Mouse (Mus musculus) ES-E14 (cell line): ENCODE measurements around the gene Ranbp3l. TPM values are rescaled to one million over a fixed set of nuclear protein-coding genes. Genes with fewer than 3 reads are reported as not detected.

Source experiments
- DNase-seq: peaks from one replicate; pipeline ENCODE4 v3.0.0-alpha.2; 2013; ENCODE audit warnings: low read depth, low spot score
- H3K27ac ChIP-seq: 2 replicates; pipeline ENCODE4 v1.5.1; 2012; ENCODE audit warnings: low read depth, mild to moderate bottlenecking, low read length, moderate library complexity, mixed read lengths; ENCODE audit not compliant: poor library complexity, insufficient read depth, severe bottlenecking
- H3K36me3 ChIP-seq: 2 replicates; pipeline ENCODE4 v1.6.1; 2012; ENCODE audit warnings: mild to moderate bottlenecking, low read length, moderate library complexity, mixed read lengths; ENCODE audit not compliant: control insufficient read depth, poor library complexity, insufficient read depth, severe bottlenecking
- H3K4me1 ChIP-seq, 2 experiments: fragments of 150-350 bp in 1 of 2; sonication (generic) in 1 of 2; 2 replicates each; pipeline ENCODE4 v1.6.1; 2012; ENCODE audit warnings: low read length in 2 of 2, mild to moderate bottlenecking in 1 of 2, mixed read lengths in 1 of 2; ENCODE audit not compliant: control insufficient read depth in 2 of 2, insufficient read depth in 2 of 2, poor library complexity in 1 of 2
- H3K4me3 ChIP-seq, 2 experiments: fragments of 150-350 bp in 1 of 2; sonication (generic) in 1 of 2; 2 replicates each; pipeline ENCODE4 v1.5.1; 2012; ENCODE audit warnings: low read length in 2 of 2, low read depth in 1 of 2, mild to moderate bottlenecking in 1 of 2, mixed read lengths in 1 of 2; ENCODE audit not compliant: insufficient read depth in 1 of 2, poor library complexity in 1 of 2, severe bottlenecking in 1 of 2
- H3K9ac ChIP-seq: 2 replicates; pipeline ENCODE4 v1.6.1; 2012; ENCODE audit warnings: low read depth, mild to moderate bottlenecking, low read length, mixed read lengths; ENCODE audit not compliant: poor library complexity, insufficient read depth, severe bottlenecking
- H3K9me3 ChIP-seq: fragments of 150-350 bp; sonication (generic); 2 replicates; pipeline ENCODE4 v1.6.1; 2012; ENCODE audit warnings: low read depth, mild to moderate bottlenecking, low read length; ENCODE audit not compliant: control insufficient read depth, insufficient read depth
- CHD2 ChIP-seq: IDR thresholded peaks from 2 replicates; pipeline ENCODE4 v1.6.1; 2014; ENCODE audit warnings: mild to moderate bottlenecking, low read depth, low read length, inconsistent platforms
- HCFC1 ChIP-seq: IDR thresholded peaks from 2 replicates; pipeline ENCODE4 v1.6.1; 2012; ENCODE audit warnings: low read length, inconsistent platforms, borderline replicate concordance; ENCODE audit not compliant: insufficient read depth
- MAFK ChIP-seq: IDR thresholded peaks from 2 replicates; pipeline ENCODE4 v1.6.1; 2014; ENCODE audit warnings: mild to moderate bottlenecking, low read depth, low read length, inconsistent platforms; ENCODE audit not compliant: insufficient read depth
- ZC3H11A ChIP-seq: IDR thresholded peaks from 2 replicates; pipeline ENCODE4 v1.6.1; 2012; ENCODE audit warnings: low read depth, mild to moderate bottlenecking, inconsistent platforms, low read length, borderline replicate concordance
- ZNF384 ChIP-seq: IDR thresholded peaks from 2 replicates; pipeline ENCODE4 v1.6.1; 2012; ENCODE audit warnings: low read depth, low read length, inconsistent platforms
- in situ Hi-C, 2 experiments: fragments of 600-800 bp; cut with MboI; formaldehyde crosslinking; loops; one replicate each; pipeline ENCODE4 v1.15.1; 2025; ENCODE audit warnings: low sequenced_read_pairs in 2 of 2, inconsistent platforms in 1 of 2; ENCODE audit not compliant: unreplicated experiment in 2 of 2
- total RNA-seq: library from RNA; depleted of rRNA; stranded (reverse); fragments of 300-350 nt; gene quantifications from 2 replicates; pipeline ENCODE4 v1.2.3, GENCODE M21; 2012; rRNA removed

Ranbp3l gene
- total RNA-seq, result 0.09 TPM in 1 of 2 replicates, not detected in the other

DNA sequence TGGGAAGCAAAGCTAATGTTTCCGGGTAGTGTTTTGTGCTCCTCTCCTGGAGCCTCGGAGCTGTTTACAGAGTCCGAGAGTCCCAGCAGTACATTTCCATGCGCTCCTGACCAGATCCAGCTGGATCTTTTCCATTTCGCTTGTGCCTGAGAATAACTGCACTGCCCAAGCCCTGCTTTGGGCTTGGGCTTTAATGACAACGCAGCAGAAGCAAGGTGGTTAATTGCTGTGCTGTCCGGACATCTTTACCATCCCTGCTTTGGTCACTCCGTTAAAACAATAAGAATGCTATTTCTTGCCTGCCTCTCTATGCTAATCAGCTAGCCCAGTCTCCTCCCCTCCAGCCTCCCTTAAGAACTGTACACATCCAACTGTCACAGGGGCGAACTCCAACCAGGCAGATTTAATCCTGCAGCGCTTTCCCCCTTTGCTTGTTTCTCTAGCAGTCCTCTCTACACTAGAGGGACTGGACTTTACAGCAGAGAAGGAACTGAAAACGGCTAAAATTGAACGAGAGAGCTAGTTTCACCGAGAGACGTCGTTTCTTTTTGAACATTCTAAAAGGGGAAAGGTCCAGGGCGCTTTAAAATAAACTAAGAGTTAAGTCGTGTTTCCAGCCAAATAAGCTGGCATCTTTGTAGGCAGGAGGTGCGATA lies at the start of gene Ranbp3l:
Gene Ranbp3l (plus strand): TSS at position 377 of the 656 bp plus-strand sequence.
- no peak for TF ChIP-seq ZC3H11A
- TF ChIP-seq HCFC1, result no peak
- TF ChIP-seq ZNF384, result no peak
- TF ChIP-seq MAFK, result no peak
- TF ChIP-seq CHD2, result no peak
- no peak for DNase-seq
- in situ Hi-C loops, result no loop called here
- H3K36me3 ChIP-seq, result no peaks in the 10 kb centered on the region
- H3K9ac ChIP-seq, result no peak within 1 kb of the TSS
- no peaks in the 10 kb centered on the region for H3K9me3 ChIP-seq
- no peak within 1 kb of the TSS for H3K27ac ChIP-seq
- H3K4me3 ChIP-seq, result peak within 1 kb of the TSS in 1 of 2 experiments; percentile 22; a peak in 1 of 4 replicates
- 0 out of 4 replicates have a peak, but pooled peaks cover 0 to 2% of the 10 kb centered on the region in 2 experiments for H3K4me1 ChIP-seq

DNA sequence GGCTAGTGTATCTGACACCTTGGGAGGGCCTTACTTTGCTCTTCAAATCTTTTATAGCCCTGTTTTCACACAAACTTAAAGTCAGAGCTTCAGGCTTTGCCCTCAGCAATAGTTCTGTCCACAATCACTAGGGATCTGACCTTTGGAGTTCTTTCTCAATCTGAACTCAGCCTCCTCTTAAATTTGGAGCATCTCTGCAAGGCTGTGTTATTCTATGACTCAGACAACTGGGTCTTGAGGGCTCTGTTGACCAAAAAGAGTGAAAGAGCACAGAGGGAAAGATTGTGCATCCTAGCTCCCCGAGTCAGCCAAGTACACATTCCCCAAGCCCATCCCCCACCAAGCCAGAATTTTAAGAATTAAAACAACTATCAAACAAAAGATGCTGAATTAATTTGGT lies 37.7 kb upstream of the Ranbp3l start:
- no peaks in the 10 kb centered on the region for H3K36me3 ChIP-seq
- H3K4me1 ChIP-seq, result no peaks in the 10 kb centered on the region
- no peak overlapping the region for H3K27ac ChIP-seq
- no peaks in the 10 kb centered on the region for H3K9me3 ChIP-seq
- H3K9ac ChIP-seq, result no peak overlapping the region
- no peak for DNase-seq
- in situ Hi-C loops, result no loop called here
- TF ChIP-seq ZNF384 (no peak), HCFC1 (no peak), ZC3H11A (no peak), CHD2 (no peak), MAFK (no peak)
- H3K4me3 ChIP-seq, result no peak overlapping the region

DNA sequence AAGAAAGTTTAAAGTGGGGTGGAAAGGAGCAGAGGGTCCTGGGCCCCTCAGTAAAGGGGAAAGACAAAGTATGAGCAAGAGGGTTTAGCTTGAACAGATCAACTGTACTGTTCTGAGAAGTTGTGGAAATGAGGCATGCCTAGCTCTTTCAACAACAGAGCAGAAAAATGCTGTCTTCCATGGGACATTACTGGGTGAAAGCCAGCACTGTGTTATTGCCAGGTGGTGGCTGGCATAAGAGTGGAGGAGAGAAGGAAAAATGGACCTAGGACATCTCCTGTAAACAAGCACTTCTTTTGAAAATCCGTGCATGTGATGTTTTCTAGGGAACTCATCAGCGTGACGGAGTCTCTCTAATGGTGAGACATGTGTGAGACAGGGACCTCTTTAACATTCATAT lies 30.8 kb upstream of the Ranbp3l start:
- Histone ChIP-seq H3K36me3 (no peaks in the 10 kb centered on the region), H3K4me1 (no peaks in the 10 kb centered on the region), H3K9ac (no peak overlapping the region), H3K9me3 (no peaks in the 10 kb centered on the region), H3K4me3 (no peak overlapping the region), H3K27ac (no peak overlapping the region)
- in situ Hi-C loops, result no loop called here
- no peak for DNase-seq
- TF ChIP-seq MAFK (no peak), HCFC1 (no peak), CHD2 (no peak), ZNF384 (no peak), ZC3H11A (no peak)

DNA sequence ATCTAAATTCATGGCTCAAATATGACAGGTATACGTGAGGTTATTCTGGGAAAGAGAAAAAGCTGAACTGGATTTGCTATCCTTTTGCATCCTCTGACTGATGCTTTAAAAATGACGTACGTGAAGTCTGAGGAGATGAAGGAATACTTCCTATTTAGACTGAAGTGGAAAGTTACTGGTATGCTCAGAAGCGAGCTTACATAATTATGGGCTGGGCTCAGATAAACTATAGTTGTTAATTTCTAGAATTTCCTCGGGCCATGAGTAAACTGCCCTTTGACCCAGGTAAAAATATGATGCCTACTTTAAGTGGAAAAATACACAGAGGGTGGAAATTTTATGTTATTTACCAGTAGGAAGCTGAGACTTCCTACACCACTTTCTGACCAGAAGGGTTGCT lies 26.9 kb upstream of the Ranbp3l start:
- in situ Hi-C loops, result no loop called here
- no peak overlapping the region for H3K9ac ChIP-seq
- H3K27ac ChIP-seq, result no peak overlapping the region
- no peaks in the 10 kb centered on the region for H3K36me3 ChIP-seq
- no peak for TF ChIP-seq MAFK
- no peak for TF ChIP-seq HCFC1
- no peak for TF ChIP-seq ZNF384
- no peak for TF ChIP-seq CHD2
- no peak for TF ChIP-seq ZC3H11A
- no peak for DNase-seq
- H3K4me1 ChIP-seq, result no peaks in the 10 kb centered on the region
- no peaks in the 10 kb centered on the region for H3K9me3 ChIP-seq
- no peak overlapping the region for H3K4me3 ChIP-seq

DNA sequence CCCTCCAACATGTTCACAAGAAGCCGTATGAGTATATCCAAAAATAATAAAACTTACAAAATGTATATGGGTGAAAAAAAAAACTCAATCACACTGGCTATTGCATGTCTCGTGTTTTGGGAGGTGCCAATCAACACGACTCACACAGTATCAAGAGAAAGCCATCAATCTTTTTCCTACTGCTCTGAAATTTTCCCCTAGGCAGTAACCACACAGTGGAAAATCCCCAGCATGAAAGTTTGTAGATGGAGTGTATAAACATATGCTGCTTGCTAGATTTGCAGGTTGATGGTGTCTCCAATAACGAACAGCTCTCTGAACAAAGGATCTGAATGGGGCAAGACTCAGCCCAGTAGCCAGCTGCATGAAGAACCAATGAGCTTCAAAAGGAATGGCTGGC lies 16.9 kb upstream of the Ranbp3l start:
- Histone ChIP-seq H3K4me3 (no peak overlapping the region), H3K9me3 (no peaks in the 10 kb centered on the region), H3K9ac (no peak overlapping the region), H3K4me1 (no peaks in the 10 kb centered on the region), H3K27ac (no peak overlapping the region), H3K36me3 (no peaks in the 10 kb centered on the region)
- TF ChIP-seq MAFK (no peak), CHD2 (no peak), ZC3H11A (no peak), ZNF384 (no peak), HCFC1 (no peak)
- in situ Hi-C loops, result no loop called here
- DNase-seq, result no peak
